Mouse (Mus musculus) heart, embryonic 16.5 days (tissue): Measurements from ENCODE around the gene Nt5c1a. TPM values are rescaled to one million over a fixed set of nuclear protein-coding genes. Genes with fewer than 3 reads are reported as not detected.
A peak's percentile ranks its signal among the peaks of the same experiment; 100 is the strongest.

Source experiments
- ATAC-seq: fragments of 200-750 bp; cut with Nextera tagmentation; replicated peaks from 2 replicates; pipeline ENCODE4 v1.8.0; 2017; ENCODE audit warnings: moderate number of reproducible peaks; ENCODE audit not compliant: insufficient read depth, low FRiP score; ENCODE audit errors: extremely low read depth
- H3K27ac ChIP-seq: fragments of 300-500 bp; sonication (generic); 2 replicates; pipeline ENCODE4 v1.5.1; 2014; ENCODE audit warnings: mild to moderate bottlenecking, low read length, control low read depth, moderate library complexity
- H3K27me3 ChIP-seq: fragments of 300-500 bp; sonication (generic); 2 replicates; pipeline ENCODE4 v1.6.1; 2014; ENCODE audit warnings: low read length, mixed read lengths; ENCODE audit not compliant: control insufficient read depth, insufficient read depth
- H3K36me3 ChIP-seq: fragments of 300-500 bp; sonication (generic); 2 replicates; pipeline ENCODE4 v1.6.1; 2014; ENCODE audit not compliant: control insufficient read depth, insufficient read depth
- H3K4me1 ChIP-seq: fragments of 300-500 bp; sonication (generic); 2 replicates; pipeline ENCODE4 v1.6.1; 2014; ENCODE audit warnings: low read length, mixed read lengths; ENCODE audit not compliant: control insufficient read depth, insufficient read depth
- H3K4me2 ChIP-seq: fragments of 300-500 bp; sonication (generic); 2 replicates; pipeline ENCODE4 v1.6.1; 2014; ENCODE audit warnings: low read depth, mild to moderate bottlenecking, control low read depth, low read length
- H3K4me3 ChIP-seq: fragments of 300-500 bp; sonication (generic); 2 replicates; pipeline ENCODE4 v1.5.1; 2014; ENCODE audit warnings: mild to moderate bottlenecking, control low read depth, low read length
- H3K9ac ChIP-seq: fragments of 300-500 bp; sonication (generic); 2 replicates; pipeline ENCODE4 v1.6.1; 2014; ENCODE audit warnings: low read length, control low read depth
- H3K9me3 ChIP-seq: fragments of 300-500 bp; sonication (generic); replicated peaks from 2 replicates; pipeline ENCODE4 v1.6.1; 2016; ENCODE audit warnings: low read length; ENCODE audit not compliant: control insufficient read depth
- WGBS: fragments of 180-500 bp; shearing (Covaris S2); extraction: QIAGEN DNeasy Blood & Tissue Kit; methylation state at CpG from one replicate; pipeline ENCODE4 v1.1.7; 2014; 5-methylcytosine and 5-hydroxymethylcytosine counted together
- polyA plus RNA-seq: library from polyadenylated mRNA; unstranded; fragments of >200 nt; fragmentation: Nextera tagmentation; extraction: Ambion mirVana; gene quantifications from 2 replicates; pipeline ENCODE4 v1.2.1, GENCODE M21; 2015

Nt5c1a gene
- polyA plus RNA-seq, 1 experiment from 2014 or later: 1.4 TPM

- no peaks in the 10 kb centered on the region for H3K36me3 ChIP-seq
- peak overlapping the region; percentile 58 for H3K4me3 ChIP-seq
- H3K4me2 ChIP-seq: peak overlapping the region; percentile 78
- no peaks in the 10 kb centered on the region for H3K9me3 ChIP-seq
- ATAC-seq: 0 out of 2 replicates have a peak, but pooled peaks have one; percentile 20
- peaks cover 13% of the 10 kb centered on the region for H3K4me1 ChIP-seq
- peak overlapping the region; percentile 85 for H3K27ac ChIP-seq
- WGBS: 3% methylated on average over 15 of the region's 15 CpGs
- peak overlapping the region; percentile 81 for H3K9ac ChIP-seq
- H3K27me3 ChIP-seq: peaks cover 8% of the 10 kb centered on the region
These were observed 526 bp upstream of the Nt5c1a start for GRCm38 (mm10) chr4:123200771-123201185.

DNA sequence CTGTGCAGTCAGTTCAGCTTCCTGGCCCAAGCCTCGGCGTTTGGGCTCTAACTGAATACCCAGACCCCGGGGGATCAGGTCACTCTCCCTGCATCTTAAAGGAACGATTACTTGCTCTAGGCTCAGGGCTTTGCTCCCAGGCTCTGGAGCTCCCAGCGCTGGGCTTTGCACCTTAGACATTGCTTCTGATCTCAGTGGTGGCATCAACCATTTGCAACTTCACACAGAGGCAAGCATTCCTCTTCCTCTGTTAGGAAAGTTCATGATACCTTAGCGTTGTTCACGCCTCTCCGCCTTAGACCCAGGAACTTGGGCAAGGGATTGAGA, 753 bp downstream of the Nt5c1a start:
- H3K4me3 ChIP-seq: peak overlapping the region; percentile 58
- peak overlapping the region; percentile 74 for H3K27ac ChIP-seq
- peaks cover 13% of the 10 kb centered on the region for H3K27me3 ChIP-seq

DNA sequence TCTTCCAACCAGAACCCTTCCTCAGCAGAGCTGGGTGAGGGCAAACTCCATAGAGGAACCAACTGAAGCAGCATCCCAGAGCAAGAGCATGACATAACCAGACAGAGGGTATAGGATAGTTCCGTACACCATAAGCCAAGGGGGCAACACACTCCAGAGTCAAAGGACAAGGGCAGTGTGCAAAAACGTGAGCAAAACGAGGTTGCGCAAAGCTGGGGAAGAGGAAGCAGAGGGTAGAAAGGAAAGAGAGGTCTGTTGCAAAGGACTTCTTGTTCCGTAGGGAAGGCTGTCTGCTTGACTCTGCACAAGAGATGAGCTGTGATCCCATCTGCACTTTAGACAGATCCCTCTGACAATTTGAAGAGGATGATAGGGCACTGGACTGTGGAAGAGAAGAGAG, 6.0 kb downstream of the Nt5c1a start:
- ATAC-seq: no peak
- peaks cover 8% of the 10 kb centered on the region; the same call in 1 of the 2 replicates for H3K27me3 ChIP-seq
- no peaks in the 10 kb centered on the region for H3K36me3 ChIP-seq
- no peak overlapping the region for H3K9ac ChIP-seq
- no peak overlapping the region for H3K4me2 ChIP-seq
- H3K9me3 ChIP-seq: no peaks in the 10 kb centered on the region
- WGBS: 73% methylated on average over 5 of the region's 5 CpGs
- H3K4me3 ChIP-seq: no peak overlapping the region
- H3K4me1 ChIP-seq: peaks cover 9% of the 10 kb centered on the region
- H3K27ac ChIP-seq: no peak overlapping the region

More for the DNA sequence above, 753 bp downstream of the Nt5c1a start:
- Histone ChIP-seq H3K36me3 (no peaks in the 10 kb centered on the region), H3K9me3 (no peaks in the 10 kb centered on the region), H3K9ac (peak overlapping the region; percentile 81), H3K4me1 (peaks cover 13% of the 10 kb centered on the region), H3K4me2 (peak overlapping the region; percentile 78)
- 21% methylated on average over 8 of the region's 8 CpGs for WGBS
- no peak for ATAC-seq

DNA sequence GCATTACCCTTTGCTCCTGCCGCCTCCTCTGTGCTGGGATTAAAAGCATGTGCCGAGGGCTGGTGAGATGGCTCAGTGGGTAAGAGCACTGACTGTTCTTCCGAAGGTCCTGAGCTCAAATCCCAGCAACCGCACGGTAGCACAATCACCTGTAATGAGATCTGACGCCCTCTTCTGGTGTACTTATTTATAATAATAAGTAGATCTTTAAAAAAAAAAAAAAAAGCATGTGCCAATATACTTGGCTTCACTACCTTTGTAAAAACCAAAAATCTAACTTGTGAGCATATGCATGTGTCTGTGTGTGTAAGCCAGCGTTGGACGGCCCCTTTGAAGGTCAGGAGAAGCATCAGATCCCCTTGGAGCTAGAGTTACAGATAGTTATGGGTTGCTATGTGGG, 9.7 kb downstream of the Nt5c1a start:
- no peaks in the 10 kb centered on the region for H3K9me3 ChIP-seq
- 56% methylated on average over 8 of the region's 8 CpGs for WGBS
- H3K9ac ChIP-seq: no peak overlapping the region
- H3K27ac ChIP-seq: no peak overlapping the region
- no peaks in the 10 kb centered on the region for H3K4me1 ChIP-seq
- H3K4me3 ChIP-seq: no peak overlapping the region
- no peak overlapping the region for H3K4me2 ChIP-seq
- peaks cover 15% of the 10 kb centered on the region; the same call in 1 of the 2 replicates for H3K27me3 ChIP-seq
- H3K36me3 ChIP-seq: no peaks in the 10 kb centered on the region
- ATAC-seq: no peak

DNA sequence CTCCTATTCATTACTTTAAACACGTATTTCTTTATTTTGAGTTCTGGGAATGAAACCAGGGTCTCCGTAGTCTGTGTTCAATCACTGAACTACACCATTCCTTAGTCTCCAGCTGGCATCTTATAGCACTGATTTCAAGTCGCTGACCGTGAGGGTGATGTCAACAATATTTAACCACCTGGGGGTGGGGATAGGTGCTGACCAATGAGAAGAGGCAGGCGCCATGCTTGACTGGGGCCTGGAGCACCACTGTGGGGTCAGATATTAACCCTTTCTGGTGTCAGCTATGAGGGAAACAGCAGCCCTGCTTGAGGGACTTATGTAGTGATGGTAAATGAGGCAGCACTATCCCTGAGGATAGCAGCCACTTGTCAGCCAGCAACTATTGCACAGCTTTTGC, 10.1 kb downstream of the Nt5c1a start:
- Histone ChIP-seq H3K9me3 (no peaks in the 10 kb centered on the region), H3K36me3 (no peaks in the 10 kb centered on the region), H3K4me1 (no peaks in the 10 kb centered on the region), H3K4me3 (no peak overlapping the region), H3K27ac (no peak overlapping the region), H3K9ac (no peak overlapping the region), H3K4me2 (no peak overlapping the region), H3K27me3 (peaks cover 13% of the 10 kb centered on the region; the same call in 1 of the 2 replicates)
- ATAC-seq: no peak
- 54% methylated on average over 5 of the region's 5 CpGs for WGBS

- Histone ChIP-seq H3K4me2 (no peak overlapping the region), H3K27ac (no peak overlapping the region), H3K36me3 (no peaks in the 10 kb centered on the region), H3K4me3 (no peak overlapping the region), H3K27me3 (peaks cover 7% of the 10 kb centered on the region; the same call in 1 of the 2 replicates), H3K4me1 (no peaks in the 10 kb centered on the region), H3K9ac (no peak overlapping the region), H3K9me3 (no peaks in the 10 kb centered on the region)
- ATAC-seq: no peak
- 68% methylated on average over 2 of the region's 2 CpGs for WGBS
These were observed 11.0 kb downstream of the Nt5c1a start for GRCm38 (mm10) chr4:123212330-123212729.

GRCm38 (mm10) chr4:123213975-123214374, 12.7 kb downstream of the Nt5c1a start:
- H3K4me1 ChIP-seq: no peaks in the 10 kb centered on the region
- peaks cover 10% of the 10 kb centered on the region; the same call in 1 of the 2 replicates for H3K27me3 ChIP-seq
- H3K36me3 ChIP-seq: no peaks in the 10 kb centered on the region
- no peak for ATAC-seq
- H3K4me3 ChIP-seq: no peak overlapping the region
- no peak overlapping the region for H3K9ac ChIP-seq
- no peak overlapping the region for H3K27ac ChIP-seq
- no peak overlapping the region for H3K4me2 ChIP-seq
- no peaks in the 10 kb centered on the region for H3K9me3 ChIP-seq
- 85% methylated on average over 9 of the region's 9 CpGs for WGBS

- H3K4me3 ChIP-seq: no peak overlapping the region
- H3K4me2 ChIP-seq: no peak overlapping the region
- no peak overlapping the region for H3K9ac ChIP-seq
- H3K4me1 ChIP-seq: no peaks in the 10 kb centered on the region
- H3K36me3 ChIP-seq: no peaks in the 10 kb centered on the region
- no peak for ATAC-seq
- H3K27ac ChIP-seq: no peak overlapping the region
- peaks cover 10% of the 10 kb centered on the region; the same call in 1 of the 2 replicates for H3K27me3 ChIP-seq
- WGBS: 79% methylated on average over 1 of the region's 1 CpGs
- H3K9me3 ChIP-seq: no peaks in the 10 kb centered on the region
These were observed 14.1 kb downstream of the Nt5c1a start for GRCm38 (mm10) chr4:123215367-123215766.

GRCm38 (mm10) chr4:123216782-123217181, 15.5 kb downstream of the Nt5c1a start:
- Histone ChIP-seq H3K9ac (no peak overlapping the region), H3K4me2 (no peak overlapping the region), H3K27ac (no peak overlapping the region), H3K36me3 (no peaks in the 10 kb centered on the region), H3K9me3 (no peaks in the 10 kb centered on the region), H3K4me3 (no peak overlapping the region), H3K4me1 (0 out of 2 replicates have a peak, but pooled peaks cover 4% of the 10 kb centered on the region), H3K27me3 (peaks cover 10% of the 10 kb centered on the region; the same call in 1 of the 2 replicates)
- no peak for ATAC-seq
- 18% methylated on average over 1 of the region's 1 CpGs for WGBS
